Mouse (Mus musculus): ENCODE measurements around the gene Atl1.

Gene Atl1

GRCm38 (mm10) chr12:69947502-69947901 is 55.1 kb downstream of the Atl1 start:
- no peak for DNase-seq

- no peak for DNase-seq
Measured at GRCm38 (mm10) chr12:69957378-69957777, 65.0 kb downstream of the Atl1 start.

DNA sequence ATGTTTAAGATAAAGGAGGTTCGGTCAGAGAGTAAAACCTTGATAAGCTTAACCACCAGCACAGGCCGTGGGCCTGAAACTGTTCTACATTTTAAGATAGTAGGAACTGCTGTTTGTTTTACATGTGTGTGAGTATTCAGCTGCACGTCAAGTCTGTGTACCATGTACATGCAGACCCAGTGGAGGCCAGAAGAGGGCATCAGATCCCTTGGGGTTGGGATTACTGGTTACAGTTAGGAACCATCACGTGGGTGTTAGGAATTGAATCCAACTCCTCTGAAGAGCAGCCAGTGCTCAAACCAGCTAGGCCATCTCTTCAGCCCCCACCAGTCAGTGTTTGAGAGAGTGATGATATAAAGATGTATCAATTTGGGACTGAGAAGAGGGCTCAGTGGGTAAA is 70.1 kb downstream of the Atl1 start:
- DNase-seq, result peak; percentile 63 to 69

- no peak for DNase-seq
Measured at GRCm38 (mm10) chr12:69963141-69963540, 70.7 kb downstream of the Atl1 start.

DNA sequence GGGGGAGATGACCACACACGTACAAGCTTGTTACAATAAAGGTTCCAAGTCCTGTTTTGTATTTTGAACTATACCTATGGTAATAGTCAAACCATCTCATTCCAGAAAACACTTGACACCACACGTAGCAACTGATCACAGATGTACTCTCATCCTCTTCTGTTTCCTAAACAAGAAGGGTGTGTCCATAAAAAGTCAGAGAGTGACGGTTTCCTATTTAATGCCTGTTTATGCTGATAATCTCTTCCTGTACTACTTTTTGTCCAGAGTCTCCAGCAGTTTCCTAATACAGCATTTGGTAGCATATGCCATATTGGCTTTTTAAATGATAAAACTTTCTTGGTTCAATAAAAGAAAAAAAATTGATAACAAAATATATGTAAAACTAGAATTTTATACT is 73.2 kb downstream of the Atl1 start:
- no peak for DNase-seq

- no peak for DNase-seq
Measured at GRCm38 (mm10) chr12:69966071-69966470, 73.7 kb downstream of the Atl1 start.

GRCm38 (mm10) chr12:69967112-69967511 is 74.7 kb downstream of the Atl1 start:
- no peak for DNase-seq

GRCm38 (mm10) chr12:69968154-69968553 is 75.7 kb downstream of the Atl1 start:
- no peak for DNase-seq

- DNase-seq, result no peak
Measured at GRCm38 (mm10) chr12:69973666-69974065, 81.3 kb downstream of the Atl1 start.

DNA sequence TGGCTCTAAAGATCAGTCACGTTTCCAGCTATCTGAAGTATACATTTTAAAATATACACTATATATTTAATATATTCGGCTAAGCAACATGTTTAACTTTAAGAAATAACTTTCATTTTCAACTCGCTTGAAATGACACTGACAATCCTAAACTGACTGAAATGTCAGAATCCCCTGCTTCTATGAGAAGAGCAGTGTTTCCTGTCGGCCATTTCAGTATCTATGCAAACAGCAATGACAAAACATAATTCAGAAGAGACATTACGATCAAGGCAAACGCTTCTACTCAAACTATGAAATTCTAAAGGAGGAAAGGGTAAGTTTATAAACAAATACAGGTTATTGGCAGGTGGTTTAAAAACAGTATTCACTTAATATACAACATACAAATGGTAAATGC is 84.3 kb downstream of the Atl1 start:
- no peak for DNase-seq

GRCm38 (mm10) chr12:69977376-69977998 is 85.1 kb downstream of the Atl1 start:
- DNase-seq, result peak; percentile 14 to 18

DNA sequence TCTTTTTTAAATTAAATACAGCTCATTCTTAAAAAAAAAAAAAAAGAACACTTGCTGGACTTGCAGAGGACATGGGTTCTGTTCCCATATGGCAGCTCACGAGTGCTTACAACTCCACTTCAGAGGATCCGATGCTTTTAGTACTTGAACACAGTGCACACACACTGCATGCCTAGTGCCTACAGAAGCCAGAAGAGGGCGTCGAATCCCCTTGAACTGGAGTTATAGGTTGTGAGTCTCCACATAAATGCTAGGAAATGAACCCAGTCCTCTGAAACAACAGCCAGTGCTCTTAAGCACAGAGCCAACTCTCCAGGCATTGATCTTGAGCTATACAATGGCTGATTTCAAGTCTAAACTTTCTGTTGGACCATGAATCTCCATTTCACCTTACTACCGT is 90.5 kb downstream of the Atl1 start:
- DNase-seq, result peak; percentile 28 to 29

DNA sequence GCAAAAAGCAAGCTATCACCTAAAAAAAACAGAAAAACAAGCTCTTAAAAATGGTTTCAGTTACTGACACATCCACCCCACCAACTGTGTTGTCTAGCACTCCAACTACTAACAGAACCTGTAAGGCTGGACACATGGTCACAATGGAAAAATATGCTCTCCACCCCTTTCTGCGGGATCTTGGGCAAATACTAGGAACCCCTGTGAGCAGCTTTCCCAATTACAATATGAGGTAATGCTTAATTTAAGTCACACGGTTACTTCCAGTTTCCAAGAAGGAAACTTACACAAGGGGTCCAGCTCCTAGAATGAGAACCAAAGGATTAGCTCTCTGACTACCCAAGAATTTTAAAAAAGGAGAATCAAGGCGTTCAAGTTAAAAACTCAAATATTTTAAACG is 93.1 kb downstream of the Atl1 start:
- DNase-seq, result no peak

DNA sequence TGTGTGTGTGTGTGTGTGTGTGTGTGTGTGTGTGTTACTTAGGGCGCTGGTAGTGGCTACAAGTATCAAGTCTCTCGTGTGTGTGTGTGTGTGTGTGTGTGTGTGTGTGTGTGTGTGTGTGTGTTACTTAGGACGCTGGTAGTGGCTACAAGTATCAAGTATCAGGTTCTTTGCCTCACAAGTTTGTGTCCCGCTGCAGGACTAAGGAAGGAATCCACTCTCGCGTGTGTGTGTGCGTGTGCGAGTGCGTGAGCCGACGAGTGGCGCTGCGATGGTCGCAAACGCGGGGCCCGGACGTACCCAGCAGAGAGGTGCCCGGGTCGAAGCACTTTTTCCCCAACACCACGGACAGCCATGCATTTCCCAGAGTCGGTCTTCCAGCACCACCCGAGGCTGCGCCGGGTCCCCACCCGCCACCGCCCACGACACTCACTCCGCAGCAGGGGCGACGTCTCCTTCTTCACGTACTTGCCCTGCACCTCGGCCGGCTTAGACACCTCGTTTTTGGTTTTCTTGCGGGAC is 93.9 kb downstream of the Atl1 start:
- peak in 1 of 2 experiments; percentile 50 for DNase-seq

- DNase-seq, result peak; percentile 77 to 81
Measured at GRCm38 (mm10) chr12:69986786-69987497, 94.5 kb downstream of the Atl1 start, which contains the start of gene Sav1. TSS of gene Sav1 (minus strand) at chr12:69987002.

- DNase-seq, result no peak
Measured at GRCm38 (mm10) chr12:69995382-69995781, 103.0 kb downstream of the Atl1 start.

DNA sequence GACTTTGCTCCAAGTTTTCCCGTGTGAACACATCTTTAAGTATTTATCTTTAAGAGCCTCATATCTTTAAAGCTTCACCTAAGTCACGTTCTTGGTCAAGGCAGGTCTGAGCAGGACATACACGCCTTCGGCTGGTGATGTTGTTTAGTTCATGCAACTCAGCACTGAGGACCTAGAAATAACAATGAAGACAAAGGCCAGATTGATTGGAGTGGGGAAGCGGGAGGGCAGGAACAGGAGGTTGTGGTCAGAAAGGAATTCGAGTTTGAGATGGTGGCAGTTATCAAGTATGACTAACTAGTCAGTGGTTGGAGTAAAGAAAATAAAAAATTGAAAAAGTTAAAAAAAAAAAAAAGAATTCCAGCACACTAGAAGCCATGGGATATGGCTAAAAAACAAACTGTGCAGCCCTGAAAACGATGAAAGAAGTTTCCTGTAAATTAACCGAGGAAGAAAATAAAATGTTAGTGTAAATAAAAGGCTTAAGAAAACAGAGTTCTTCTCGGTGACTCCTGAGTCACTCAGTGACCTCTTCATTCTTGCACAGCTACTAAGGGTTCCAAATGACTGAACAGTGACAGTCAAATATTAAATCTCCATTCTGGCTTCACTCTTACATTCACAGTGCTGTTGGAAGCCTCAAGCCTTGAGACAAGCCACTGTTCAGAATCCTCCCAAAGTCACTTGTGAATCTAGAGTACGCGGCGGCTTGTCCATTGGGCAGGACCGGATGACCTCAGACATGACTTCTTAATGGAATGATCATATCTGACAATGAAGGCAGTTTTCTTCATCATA is 106.0 kb downstream of the Atl1 start:
- no peak for DNase-seq

DNA sequence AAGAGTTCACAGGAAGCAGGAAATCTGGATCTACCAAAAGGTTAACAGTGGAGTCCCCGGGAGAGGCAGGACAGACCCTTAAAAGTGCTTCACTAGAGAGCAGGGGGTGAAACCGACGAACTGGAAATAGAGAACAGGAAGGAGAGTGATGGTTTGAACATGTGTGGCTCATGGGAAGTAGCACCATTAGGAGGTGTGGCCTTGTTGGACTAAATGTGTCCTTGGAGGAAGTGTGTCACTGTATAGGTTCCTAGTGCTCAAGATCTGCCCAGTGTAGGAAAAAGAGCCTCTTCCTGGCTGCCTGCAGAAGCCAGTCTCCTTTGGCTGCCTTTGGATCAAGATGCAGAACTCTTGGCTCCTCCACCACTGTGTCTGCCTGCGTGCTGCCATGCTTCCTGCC is 112.7 kb downstream of the Atl1 start:
- no peak for DNase-seq

DNA sequence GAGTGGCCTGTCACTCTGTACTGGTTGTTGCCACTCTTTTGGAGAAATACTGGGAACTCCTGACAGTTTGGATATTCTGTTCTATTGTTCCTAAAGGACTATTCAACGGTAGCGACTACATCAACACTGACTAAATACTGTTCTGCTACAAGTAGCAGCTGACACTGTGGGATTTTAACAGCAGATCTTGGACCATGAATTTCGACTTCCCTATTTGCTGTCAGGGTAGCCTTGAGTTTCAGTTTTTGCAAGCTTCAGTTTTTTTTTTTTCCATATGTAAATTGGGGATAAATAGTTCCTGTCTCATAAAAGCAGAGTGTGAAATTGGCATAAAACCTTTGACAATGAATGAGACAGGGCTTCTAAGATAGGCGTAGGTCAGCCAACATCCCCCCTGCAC is 117.9 kb downstream of the Atl1 start:
- DNase-seq, result no peak

DNA sequence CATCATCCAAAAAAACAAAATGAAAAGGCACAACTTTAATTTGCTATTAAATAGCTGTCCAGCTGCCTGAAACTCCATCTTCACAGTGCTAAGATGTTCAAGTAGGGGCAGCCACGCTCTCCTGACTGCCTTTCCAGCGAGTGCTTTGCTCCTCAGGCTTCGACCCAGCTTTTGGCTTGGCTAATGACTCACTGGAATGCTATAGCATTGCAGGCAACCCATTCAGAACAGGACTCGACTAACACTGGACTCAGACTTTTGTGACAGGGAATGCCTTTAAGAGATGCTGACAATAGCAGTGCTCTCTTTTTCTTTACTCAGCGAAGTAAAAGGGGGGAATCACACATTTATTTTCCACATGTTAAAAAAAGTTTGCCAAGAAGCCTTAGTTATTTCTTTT is 119.3 kb downstream of the Atl1 start:
- no peak for DNase-seq

GRCm38 (mm10) chr12:70015936-70016335 is 123.5 kb downstream of the Atl1 start:
- DNase-seq, result no peak

Data from B cell, adult 2 months (primary cell).